Mouse (Mus musculus): ENCODE measurements around the gene Rcl1.

Rcl1 gene

GRCm38 (mm10) chr19:29113746-29114649 lies 12.8 kb downstream of the Rcl1 start:
- no peak for DNase-seq (ENCODE audit: low spot score)

GRCm38 (mm10) chr19:29116796-29117195 lies 15.6 kb downstream of the Rcl1 start:
- DNase-seq (ENCODE audit: low spot score), result no peak

GRCm38 (mm10) chr19:29118196-29118595 lies 17.0 kb downstream of the Rcl1 start:
- DNase-seq (ENCODE audit: low spot score), result no peak

GRCm38 (mm10) chr19:29120311-29120710 lies 19.1 kb downstream of the Rcl1 start:
- no peak for DNase-seq (ENCODE audit: low spot score)

GRCm38 (mm10) chr19:29121394-29121793 lies 20.2 kb downstream of the Rcl1 start:
- no peak for DNase-seq (ENCODE audit: low spot score)

- no peak for DNase-seq (ENCODE audit: low spot score)
Observed at GRCm38 (mm10) chr19:29124886-29125585, 23.9 kb downstream of the Rcl1 start.

GRCm38 (mm10) chr19:29126347-29127015 lies 25.3 kb downstream of the Rcl1 start:
- DNase-seq (ENCODE audit: low spot score), result no peak

GRCm38 (mm10) chr19:29127331-29127730 lies 26.2 kb downstream of the Rcl1 start:
- DNase-seq (ENCODE audit: low spot score), result no peak

- peak; percentile 46 for DNase-seq (ENCODE audit: low spot score)
Observed at GRCm38 (mm10) chr19:29128217-29128616, 27.0 kb downstream of the Rcl1 start.

- DNase-seq (ENCODE audit: low spot score), result no peak
Observed at GRCm38 (mm10) chr19:29129551-29129950, 28.4 kb downstream of the Rcl1 start.

- DNase-seq (ENCODE audit: low spot score), result no peak
Observed at GRCm38 (mm10) chr19:29131171-29131570, 30.0 kb downstream of the Rcl1 start.

- DNase-seq (ENCODE audit: low spot score), result no peak
Observed at GRCm38 (mm10) chr19:29134293-29134692, 33.1 kb downstream of the Rcl1 start.

- DNase-seq (ENCODE audit: low spot score), result no peak
Observed at GRCm38 (mm10) chr19:29135172-29135736, 34.1 kb downstream of the Rcl1 start.

- DNase-seq (ENCODE audit: low spot score), result no peak
Observed at GRCm38 (mm10) chr19:29138546-29139270, 37.5 kb downstream of the Rcl1 start.

- no peak for DNase-seq (ENCODE audit: low spot score)
Observed at GRCm38 (mm10) chr19:29139699-29140456, 38.7 kb downstream of the Rcl1 start.

GRCm38 (mm10) chr19:29140933-29141332 lies 39.8 kb downstream of the Rcl1 start:
- DNase-seq (ENCODE audit: low spot score), result no peak

GRCm38 (mm10) chr19:29142307-29142706 lies 41.1 kb downstream of the Rcl1 start:
- DNase-seq (ENCODE audit: low spot score), result no peak

- no peak for DNase-seq (ENCODE audit: low spot score)
Observed at GRCm38 (mm10) chr19:29145421-29145820, 44.2 kb downstream of the Rcl1 start.

GRCm38 (mm10) chr19:29146820-29147219 lies 45.6 kb downstream of the Rcl1 start:
- DNase-seq (ENCODE audit: low spot score), result no peak

GRCm38 (mm10) chr19:29149583-29149982 lies 48.4 kb downstream of the Rcl1 start:
- DNase-seq (ENCODE audit: low spot score), result no peak

GRCm38 (mm10) chr19:29150038-29150437 lies 48.9 kb downstream of the Rcl1 start:
- DNase-seq (ENCODE audit: low spot score), result no peak

All from lung, postnatal 25 days (tissue).